Mouse (Mus musculus): ENCODE measurements at regions not wholly inside any gene's neighbourhood (a gene's known extent, or its start where the extent isn't known, plus 50 kb on each side); places are given as distances from the start of the nearest gene placed in this dataset.

DNA sequence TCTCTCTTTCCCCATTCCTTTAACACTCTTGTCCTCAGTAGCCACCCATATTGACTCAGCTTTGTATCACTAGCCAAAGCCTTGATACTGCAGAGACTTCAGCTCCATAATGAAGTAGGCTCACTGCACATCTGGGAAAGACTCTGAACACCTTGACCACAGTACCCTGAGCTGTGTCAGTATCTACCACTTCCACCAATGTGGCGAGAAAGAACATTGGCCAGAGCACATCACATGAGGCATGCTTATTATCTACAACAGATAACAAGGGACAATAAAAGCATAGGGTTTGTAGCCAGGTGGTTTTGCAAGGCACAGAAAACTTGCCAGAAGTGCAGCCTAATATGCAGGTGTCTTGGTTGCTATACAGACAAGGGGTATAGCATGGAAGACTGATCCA lies 414.0 kb upstream of the Smarca2 start:
- TF ChIP-seq ZC3H11A (IDR thresholded peaks at IDR 0.05; ENCODE audit: borderline replicate concordance, low read depth, low read length) (no peak), ZNF384 (IDR thresholded peaks at IDR 0.05; ENCODE audit: low read depth, low read length) (no peak), CHD2 (IDR thresholded peaks at IDR 0.05; ENCODE audit: low read depth, low read length) (no peak), HCFC1 (IDR thresholded peaks at IDR 0.05; ENCODE audit: borderline replicate concordance, insufficient read depth, low read length) (no peak)
